Mouse (Mus musculus): Measurements from ENCODE around the gene Ccdc47.
A peak's percentile ranks its signal among the peaks of the same experiment; 100 is the strongest.
"Not testable (repeated sequence)": the region's sequence is repeated elsewhere in the genome, so short reads cannot be mapped to it uniquely, and the experiment has no call there.

The Ccdc47 gene

GRCm38 (mm10) chr11:106215927-106216729 lies at the start of gene Ccdc47:
Gene Ccdc47, minus strand, starts transcription at chr11:106216344.
- DNase-seq (ENCODE audit: low read depth, low spot score): peak; percentile 99

- DNase-seq (ENCODE audit: low read depth, low spot score): no peak
Measured at GRCm38 (mm10) chr11:106265570-106265969, 49.4 kb upstream of the Ccdc47 start.

- DNase-seq (ENCODE audit: low read depth, low spot score): no peak
Measured at GRCm38 (mm10) chr11:106264988-106265387, 48.8 kb upstream of the Ccdc47 start.

GRCm38 (mm10) chr11:106263963-106264362 lies 47.8 kb upstream of the Ccdc47 start:
- DNase-seq (ENCODE audit: low read depth, low spot score): no peak

GRCm38 (mm10) chr11:106260826-106261450 lies 44.8 kb upstream of the Ccdc47 start:
- DNase-seq (ENCODE audit: low read depth, low spot score): no peak

GRCm38 (mm10) chr11:106256775-106257174 lies 40.6 kb upstream of the Ccdc47 start:
- DNase-seq (ENCODE audit: low read depth, low spot score): no peak

- peak; percentile 97 for DNase-seq (ENCODE audit: low read depth, low spot score)
Measured at GRCm38 (mm10) chr11:106255685-106256451, 39.7 kb upstream of the Ccdc47 start, which contains the start of the genes Ftsj3 and Psmc5. Gene Ftsj3, minus strand, starts transcription at chr11:106256079. Gene Psmc5, plus strand, starts transcription at chr11:106256154.

- no peak for DNase-seq (ENCODE audit: low read depth, low spot score)
Measured at GRCm38 (mm10) chr11:106255174-106255573, 39.0 kb upstream of the Ccdc47 start.

GRCm38 (mm10) chr11:106254767-106255166 lies 38.6 kb upstream of the Ccdc47 start:
- no peak for DNase-seq (ENCODE audit: low read depth, low spot score)

- no peak for DNase-seq (ENCODE audit: low read depth, low spot score)
Measured at GRCm38 (mm10) chr11:106249326-106249725, 33.2 kb upstream of the Ccdc47 start.

GRCm38 (mm10) chr11:106246834-106247233 lies 30.7 kb upstream of the Ccdc47 start:
- DNase-seq (ENCODE audit: low read depth, low spot score): peak; percentile 73

- not testable (repeated sequence) for DNase-seq (ENCODE audit: low read depth, low spot score)
Measured at GRCm38 (mm10) chr11:106233978-106234377, 17.8 kb upstream of the Ccdc47 start.

- DNase-seq (ENCODE audit: low read depth, low spot score): no peak
Measured at GRCm38 (mm10) chr11:106220603-106221002, 4.5 kb upstream of the Ccdc47 start.

- DNase-seq (ENCODE audit: low read depth, low spot score): peak; percentile 98
Measured at GRCm38 (mm10) chr11:106216730-106217490, 766 bp upstream of the Ccdc47 start, which contains the start of gene Ddx42. Gene Ddx42, plus strand, starts transcription at chr11:106216926.

GRCm38 (mm10) chr11:106215450-106215859 lies 689 bp downstream of the Ccdc47 start:
- DNase-seq (ENCODE audit: low read depth, low spot score): no peak

GRCm38 (mm10) chr11:106214856-106215255 lies 1.3 kb downstream of the Ccdc47 start:
- no peak for DNase-seq (ENCODE audit: low read depth, low spot score)

- no peak for DNase-seq (ENCODE audit: low read depth, low spot score)
Measured at GRCm38 (mm10) chr11:106212771-106213170, 3.4 kb downstream of the Ccdc47 start.

GRCm38 (mm10) chr11:106202123-106202465 lies 14.1 kb downstream of the Ccdc47 start, which contains the start of gene Strada:
Gene Strada, minus strand, starts transcription at chr11:106202168.
- no peak for DNase-seq (ENCODE audit: low read depth, low spot score)

GRCm38 (mm10) chr11:106201337-106202122 lies 14.6 kb downstream of the Ccdc47 start:
- no peak for DNase-seq (ENCODE audit: low read depth, low spot score)

- DNase-seq (ENCODE audit: low read depth, low spot score): no peak
Measured at GRCm38 (mm10) chr11:106200756-106201155, 15.4 kb downstream of the Ccdc47 start.

All from ZHBTc4 (cell line).